In the genomic region with DNA sequence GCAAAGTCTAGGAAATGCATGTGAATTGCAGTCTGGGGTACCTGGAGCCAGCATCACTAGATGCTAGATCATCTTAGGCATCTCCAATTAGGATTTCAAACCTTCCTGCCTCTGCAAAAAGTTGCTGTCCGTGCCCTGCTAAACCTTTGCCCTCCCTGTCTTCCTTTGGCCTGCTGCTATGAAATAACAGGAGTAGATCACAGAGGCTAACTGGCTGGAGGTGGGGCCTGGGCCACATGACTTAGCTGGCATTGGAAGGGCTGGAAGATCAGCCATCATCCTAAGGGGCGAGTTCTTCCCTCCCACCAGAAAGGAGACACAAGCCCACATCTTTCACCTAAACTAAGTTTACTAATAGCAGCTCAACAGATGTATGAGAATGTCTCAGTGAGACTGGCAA, we compare ENCODE assay signal across 20 mouse cellular contexts. TPM values are rescaled to one million over a fixed set of nuclear protein-coding genes. Genes with fewer than 3 reads are reported as not detected.
"Had no signal": no experiment of that assay in that cellular context is flagged by ENCODE, and none has a peak within 500 bp of the region (broad histone marks: within the 10 kb centered on the region; RNA-seq: fewer than 3 reads in every experiment).

No protein-coding gene starts in this region.

- H3K36me3 ChIP-seq: midbrain, embryonic 10.5 days; midbrain, embryonic 12.5 days; neural tube, embryonic 13.5 days; neural tube, embryonic 15.5 days had no signal

- H3K27ac ChIP-seq: midbrain, embryonic 10.5 days; midbrain, embryonic 12.5 days; neural tube, embryonic 13.5 days; neural tube, embryonic 15.5 days had no signal

- DNase-seq: lung, adult 18-20 months; lung, embryonic 14.5 days; lung, postnatal 10 days; lung, postnatal 4 days; midbrain, embryonic 14.5 days; retina, postnatal 1 day; right cerebral cortex, adult 18-20 months; right cerebral cortex, postnatal 25 days; right cerebral cortex, postnatal 4 days; spleen, adult 18-20 months; thymus, adult 18-20 months; thymus, postnatal 14 days; thymus, postnatal 36 days had no signal

- H3K4me3 ChIP-seq: midbrain, embryonic 10.5 days; midbrain, embryonic 12.5 days; neural tube, embryonic 13.5 days; neural tube, embryonic 15.5 days had no signal

- H3K9me3 ChIP-seq: midbrain, embryonic 10.5 days; midbrain, embryonic 12.5 days; neural tube, embryonic 13.5 days; neural tube, embryonic 15.5 days had no signal

- H3K4me2 ChIP-seq: lung, embryonic 14.5 days; midbrain, embryonic 12.5 days; neural tube, embryonic 13.5 days; neural tube, embryonic 15.5 days had no signal

RNA-seq across cellular contexts. Expression of gene Dagla, which starts 4.3 kb away (rescaled TPM):
- total RNA-seq: megakaryocyte, adult 5-6 weeks; megakaryocyte-erythroid progenitor cell, adult 5-6 weeks; monocyte, adult 5-6 weeks had no signal
